Mouse (Mus musculus) gastrocnemius, adult 8-10 months (tissue): ENCODE data around the gene Ctsc. TPM values are rescaled to one million over a fixed set of nuclear protein-coding genes. Genes with fewer than 3 reads are reported as not detected.

ENCODE experiments used
- total RNA-seq, 4 experiments: library from RNA; stranded (reverse); gene quantifications; 2 replicates each; pipeline ENCODE4 v1.2.4; 2022

Gene Ctsc
- total RNA-seq, 4 experiments from 2014 or later, result 33.2 to 41.7 (median 36.7) TPM

Other genes starting within 250 kb of the Ctsc start
- not detected for gene Rab38, start 152.2 kb downstream of the Ctsc start, total RNA-seq